Mouse (Mus musculus) urinary bladder, postnatal 10 days (tissue): ENCODE results near the gene Patj.
"Not testable (repeated sequence)": the region's sequence is repeated elsewhere in the genome, so short reads cannot be mapped to it uniquely, and the experiment has no call there.

Experiments
- DNase-seq: peaks from one replicate; pipeline ENCODE4 v3.0.0; 2022; ENCODE audit warnings: low spot score

Patj gene

GRCm38 (mm10) chr4:98577275-98577674 is 181.7 kb downstream of the Patj start:
- no peak for DNase-seq

DNA sequence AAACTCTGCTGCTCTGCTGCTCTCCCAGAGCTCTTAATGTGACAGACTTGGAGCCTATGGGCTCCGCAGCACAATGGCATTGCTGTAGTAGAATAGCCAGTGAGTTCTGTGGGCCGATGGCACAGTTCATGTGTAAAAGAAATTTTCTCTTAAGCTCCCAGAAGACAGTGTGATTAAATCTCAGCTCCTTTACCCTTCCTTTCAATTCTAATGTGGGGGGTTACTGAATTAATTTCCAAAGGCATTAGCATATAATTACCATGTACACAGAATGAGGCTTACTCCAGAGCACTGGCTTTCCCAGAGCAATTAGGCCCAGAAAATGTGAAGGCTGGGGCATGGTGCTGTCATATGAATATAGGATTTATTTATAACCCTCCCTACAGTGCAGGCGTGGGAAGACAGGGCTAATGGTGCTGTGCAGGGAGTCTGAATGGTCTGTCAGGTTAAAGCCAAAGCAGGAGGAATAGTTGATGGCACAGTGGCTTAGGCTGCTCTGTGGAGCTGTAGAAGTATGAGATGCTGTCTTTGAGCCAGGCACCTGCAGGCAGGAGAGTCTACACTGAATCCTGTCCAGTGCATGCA is 182.5 kb downstream of the Patj start:
- no peak for DNase-seq

GRCm38 (mm10) chr4:98581456-98581855 is 185.9 kb downstream of the Patj start:
- DNase-seq = no peak

DNA sequence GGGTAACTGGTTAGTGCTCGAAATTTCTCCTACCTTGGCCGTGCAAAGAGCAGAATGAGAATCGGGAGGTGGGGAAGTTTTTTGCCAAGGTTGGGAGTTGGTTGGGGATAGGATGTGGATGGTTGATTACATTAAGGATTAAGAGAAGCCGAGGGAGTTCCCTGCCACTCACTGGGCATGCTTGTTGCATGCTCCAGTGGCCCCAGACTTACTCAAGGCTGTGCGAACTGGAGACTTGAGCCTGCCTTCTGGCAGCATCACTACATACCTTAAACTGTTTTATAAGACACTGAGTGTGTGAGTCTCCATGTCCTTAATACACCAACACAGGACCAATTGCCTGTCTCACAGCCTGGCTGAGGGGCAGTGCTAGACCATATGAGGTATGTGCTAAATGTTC is 188.4 kb downstream of the Patj start:
- no peak for DNase-seq

DNA sequence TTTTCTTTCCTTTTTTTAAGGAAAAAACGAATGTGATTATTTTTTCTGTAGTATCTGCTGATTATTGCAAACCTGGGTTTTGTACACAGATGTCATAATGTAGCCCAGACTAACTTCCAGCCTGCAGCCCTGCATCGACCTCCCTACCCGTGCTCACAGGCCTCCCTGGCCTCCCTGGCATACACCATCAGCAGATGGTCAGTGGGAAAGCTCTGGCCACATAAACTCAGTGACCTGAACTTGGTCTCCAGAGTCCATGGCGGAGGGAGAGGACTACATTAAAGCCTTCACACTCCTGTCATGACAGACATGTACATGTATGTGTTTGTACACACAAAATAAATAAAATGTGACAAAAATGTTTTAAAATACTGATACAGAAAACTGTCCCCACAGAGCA is 190.7 kb downstream of the Patj start:
- DNase-seq = no peak

DNA sequence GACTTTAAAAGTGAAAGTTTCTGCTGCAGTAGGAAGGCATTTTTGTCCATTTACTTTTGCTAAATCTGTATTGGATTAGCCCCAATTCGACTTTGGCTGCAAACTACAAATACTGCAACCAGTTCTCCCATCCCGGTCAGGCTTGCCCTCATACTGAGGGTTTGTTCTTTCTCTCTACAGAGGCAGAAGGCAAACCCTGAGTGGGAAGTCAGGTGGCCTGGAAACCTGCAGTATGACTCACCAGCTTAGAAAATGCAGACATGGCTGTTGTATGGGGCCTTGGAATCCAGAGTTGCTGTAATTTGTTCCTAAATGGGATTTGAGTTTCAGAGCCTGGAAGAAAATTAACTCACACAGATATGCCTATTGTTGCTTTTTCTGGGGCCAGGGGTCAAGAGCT is 192.1 kb downstream of the Patj start:
- no peak for DNase-seq

DNA sequence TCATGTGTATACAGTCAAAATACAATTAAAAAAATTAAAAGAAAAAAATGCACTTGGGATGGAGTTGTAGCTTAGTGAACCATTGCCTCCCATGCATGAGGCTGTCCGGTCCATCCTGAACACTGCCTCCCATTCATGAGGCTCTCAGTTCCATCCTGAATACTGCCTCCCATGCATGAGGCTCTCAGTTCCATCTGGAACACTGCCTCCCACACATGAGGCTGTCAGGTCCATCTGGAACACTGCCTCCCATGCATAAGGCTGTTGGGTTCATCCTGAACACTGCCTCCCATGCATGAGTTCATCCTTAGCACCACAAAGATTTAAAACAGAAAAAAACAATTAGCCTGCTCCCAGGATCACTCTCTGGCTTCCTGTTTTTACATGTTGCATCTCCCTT is 198.4 kb downstream of the Patj start:
- no peak for DNase-seq

- no peak for DNase-seq
These were observed 203.0 kb downstream of the Patj start for GRCm38 (mm10) chr4:98598546-98598971.

DNA sequence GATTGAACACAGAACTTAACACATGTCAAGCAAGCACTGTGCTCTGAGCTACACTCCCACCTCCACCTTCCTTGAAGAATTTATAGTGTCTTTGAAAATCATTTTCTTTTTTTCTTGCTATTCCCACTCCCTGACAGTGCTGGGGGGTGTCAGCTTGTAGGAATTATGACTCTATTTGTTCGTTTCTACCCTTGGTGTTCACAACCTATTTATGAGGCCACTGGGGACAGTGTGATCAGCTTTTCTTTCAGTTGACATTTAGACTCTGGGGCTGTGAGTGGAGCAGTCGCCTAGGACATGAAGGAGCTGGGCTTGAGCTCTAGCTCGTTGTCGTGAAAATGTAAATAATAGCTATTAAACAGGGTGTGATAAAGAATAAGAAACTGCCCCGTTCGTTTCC is 203.8 kb downstream of the Patj start:
- DNase-seq = no peak

GRCm38 (mm10) chr4:98603131-98603530 is 207.5 kb downstream of the Patj start:
- no peak for DNase-seq

DNA sequence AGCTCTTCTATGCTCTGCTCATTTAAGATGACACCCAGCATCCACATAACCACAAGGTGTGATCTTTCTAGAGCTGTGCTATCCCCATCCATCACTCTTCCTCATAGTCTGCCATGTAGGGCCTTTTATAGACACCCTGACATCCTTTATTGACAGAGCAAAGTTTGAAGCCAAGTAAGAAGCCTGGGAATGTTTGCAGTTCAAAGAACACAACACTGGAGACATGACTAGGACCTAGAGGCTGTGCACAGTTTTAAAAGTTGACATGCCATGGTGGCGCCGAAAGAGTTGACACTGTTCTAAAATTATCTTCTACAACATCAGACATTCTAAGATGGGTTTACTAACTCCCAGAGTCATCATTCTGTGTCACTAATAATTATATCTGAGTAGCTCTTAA is 214.9 kb downstream of the Patj start:
- DNase-seq = no peak

DNA sequence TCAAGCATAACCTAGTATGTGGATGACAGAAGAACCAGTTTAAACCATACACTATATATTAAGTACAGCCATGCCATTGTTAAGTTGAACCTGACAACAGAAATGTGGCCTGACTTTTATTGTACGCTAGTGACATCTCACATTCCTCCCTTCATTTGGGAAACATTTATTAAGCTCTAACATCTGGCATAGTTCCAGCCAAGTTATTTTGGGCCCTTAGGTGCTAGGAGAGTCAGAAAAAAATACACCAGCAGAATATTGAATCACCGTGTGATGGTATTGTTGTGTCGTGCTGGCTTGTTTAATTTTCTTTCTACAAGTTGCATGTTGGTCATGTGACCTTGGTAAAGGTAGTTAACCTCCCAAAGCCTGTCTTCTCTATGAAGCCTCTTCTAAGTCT is 218.8 kb downstream of the Patj start:
- no peak for DNase-seq

GRCm38 (mm10) chr4:98619199-98619598 is 223.6 kb downstream of the Patj start:
- DNase-seq = no peak

DNA sequence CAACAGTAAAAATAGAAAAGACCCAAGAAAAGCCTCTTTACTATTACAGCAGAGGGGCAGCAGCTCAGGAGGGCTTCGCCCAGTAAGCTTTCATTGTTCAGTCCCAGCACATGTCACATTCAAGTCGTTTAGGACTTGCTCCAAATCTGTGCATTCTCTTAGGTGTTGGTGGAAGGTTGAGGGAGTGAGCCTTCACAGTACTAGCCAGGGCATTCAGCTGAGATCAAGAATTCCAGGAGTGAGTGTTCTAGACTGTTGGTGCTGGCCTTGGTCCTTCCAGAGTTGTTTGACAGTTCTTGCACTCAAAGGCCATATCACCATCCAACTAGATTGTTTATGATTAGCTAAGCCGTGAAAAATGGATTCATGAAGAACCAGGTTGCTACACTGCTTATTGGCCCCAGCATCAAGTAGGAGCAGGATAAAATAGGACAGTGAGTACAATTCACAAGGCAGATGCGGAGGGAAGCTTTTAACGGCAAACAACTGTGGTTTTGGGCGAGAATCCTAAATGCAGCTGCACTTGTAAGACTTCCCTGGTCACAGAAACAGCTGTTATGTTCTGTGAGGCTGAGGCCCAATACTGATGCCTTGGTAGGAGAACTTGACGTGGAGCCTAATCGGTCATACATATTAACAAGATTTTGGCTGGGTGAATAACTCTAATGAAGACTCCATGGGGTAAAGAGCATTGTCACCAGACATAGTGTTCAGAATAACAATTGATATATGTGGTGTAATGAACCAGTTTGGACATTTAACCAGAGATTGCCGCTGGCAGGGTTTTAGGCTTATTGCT is 225.6 kb downstream of the Patj start:
- no peak for DNase-seq

DNA sequence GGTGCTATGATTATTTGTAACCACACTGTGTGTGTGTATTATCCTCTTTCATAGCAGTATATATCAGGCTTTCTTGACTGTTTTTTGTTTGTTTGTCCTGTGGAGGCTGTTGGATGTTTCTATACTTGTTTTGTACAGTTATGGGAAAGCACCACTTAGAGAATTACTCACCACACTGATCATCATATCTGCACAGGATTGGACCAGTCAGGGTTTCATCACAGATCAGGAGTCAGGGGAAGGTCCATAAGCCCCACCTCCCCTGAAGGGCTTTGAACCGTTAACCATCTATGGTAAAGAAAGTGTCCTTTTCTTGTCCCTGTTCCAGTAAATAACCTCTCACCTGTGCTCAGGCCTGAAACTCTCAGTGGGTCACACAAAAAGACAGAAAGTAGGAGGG is 226.6 kb downstream of the Patj start:
- DNase-seq = no peak

DNA sequence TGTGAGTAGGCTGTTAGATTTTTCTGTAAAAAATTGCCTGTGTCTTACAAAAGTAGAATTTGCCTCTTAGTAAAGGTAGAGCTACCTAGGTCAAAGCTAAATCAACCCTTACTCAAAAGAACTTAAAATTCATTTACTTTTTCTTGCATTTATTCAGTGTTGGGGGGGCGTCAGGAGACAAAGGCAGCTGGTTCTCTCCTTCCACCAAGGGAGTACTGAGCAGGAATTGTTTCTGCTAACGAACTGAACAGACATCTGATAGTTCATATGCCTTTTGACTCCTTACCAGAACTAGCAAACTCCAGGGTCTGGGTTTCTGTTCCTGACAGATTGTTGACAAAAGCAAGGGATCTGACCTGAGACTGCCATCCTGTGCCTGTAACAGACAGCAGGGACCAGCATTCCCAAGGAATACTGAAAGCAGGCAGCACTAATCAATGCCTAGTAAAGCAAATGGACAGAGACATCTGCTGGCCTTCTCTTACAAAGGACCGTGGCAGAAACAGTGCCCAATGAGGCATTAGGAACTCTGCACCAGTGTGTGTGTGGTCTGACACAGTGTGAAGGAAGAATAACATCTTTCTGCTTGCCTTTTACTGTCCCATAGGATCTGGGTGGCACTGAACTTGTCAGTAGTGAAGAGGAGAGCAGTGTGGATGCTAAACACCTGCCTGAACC is 227.6 kb downstream of the Patj start:
- no peak for DNase-seq

- no peak for DNase-seq
These were observed 232.7 kb downstream of the Patj start for GRCm38 (mm10) chr4:98628286-98628685.

DNA sequence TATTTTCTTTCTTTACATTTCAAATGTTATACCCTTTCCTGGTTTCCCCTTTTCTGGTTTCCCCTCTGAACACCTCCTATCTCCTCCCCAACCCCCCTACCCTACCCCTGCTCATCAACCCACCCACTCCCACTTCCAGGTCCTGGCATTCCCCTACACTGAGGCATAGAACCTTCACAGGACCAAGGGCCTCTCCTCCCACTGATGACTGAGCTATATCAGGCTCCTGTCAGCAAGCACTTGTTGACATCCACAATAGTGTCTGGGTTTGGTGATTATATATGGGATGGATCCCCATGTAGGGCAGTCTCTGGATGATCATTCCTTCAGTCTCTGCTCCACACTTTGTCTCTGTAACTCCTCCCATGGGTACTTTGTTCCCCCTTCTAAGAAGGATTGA is 233.6 kb downstream of the Patj start:
- not testable (repeated sequence) for DNase-seq

DNA sequence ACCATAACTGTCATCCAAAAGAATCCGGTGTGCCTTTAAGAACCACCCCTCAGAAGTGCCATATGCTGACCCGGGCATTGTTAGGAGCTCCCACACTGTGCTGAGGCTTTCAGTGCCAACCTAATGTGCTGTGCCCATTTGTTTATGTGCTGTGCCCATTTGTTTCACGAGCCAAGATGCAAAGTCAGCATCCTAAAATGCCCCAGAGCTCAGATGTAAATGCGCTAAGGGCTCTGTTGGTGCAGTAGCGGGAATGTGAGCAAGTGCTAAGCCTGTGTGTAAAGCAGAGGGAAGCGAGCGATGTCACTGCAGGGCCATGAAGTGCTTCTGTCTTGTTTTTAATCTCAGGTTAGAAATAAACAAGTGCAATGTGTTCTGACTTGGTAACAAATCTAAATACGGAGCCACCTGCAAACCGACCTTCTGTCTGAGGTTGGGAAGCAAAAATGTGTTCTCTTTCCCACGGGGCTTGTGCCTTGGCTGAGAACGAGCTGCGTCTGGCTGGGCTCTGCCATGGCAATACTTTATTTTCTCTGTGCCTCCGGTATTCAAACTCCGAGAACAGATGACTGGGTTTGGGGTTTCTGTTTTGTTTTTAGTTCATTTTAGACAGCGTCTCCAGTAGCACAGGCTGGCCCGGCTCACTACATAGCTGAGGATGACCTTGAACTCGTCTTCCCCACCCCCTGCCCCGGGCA is 239.7 kb downstream of the Patj start:
- no peak for DNase-seq

DNA sequence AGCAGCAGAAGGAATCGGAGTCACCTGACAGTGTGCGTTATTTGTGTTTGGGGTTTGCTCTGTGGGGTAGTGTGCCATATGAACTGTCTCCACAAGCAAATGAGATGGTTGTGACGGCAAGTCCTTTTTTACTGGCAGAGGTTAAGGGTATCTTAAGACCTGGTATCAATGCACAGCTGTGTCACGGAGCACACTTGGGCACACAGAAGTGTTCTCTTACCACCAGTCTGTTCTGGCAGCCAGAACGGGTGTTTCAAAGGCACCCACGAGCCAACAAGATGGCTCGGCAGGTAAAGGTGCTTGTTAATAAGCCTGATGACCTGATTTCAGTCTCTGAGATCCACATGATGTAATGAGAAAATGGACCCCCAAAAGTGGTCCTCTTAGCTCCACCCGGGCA is 243.1 kb downstream of the Patj start:
- no peak for DNase-seq

DNA sequence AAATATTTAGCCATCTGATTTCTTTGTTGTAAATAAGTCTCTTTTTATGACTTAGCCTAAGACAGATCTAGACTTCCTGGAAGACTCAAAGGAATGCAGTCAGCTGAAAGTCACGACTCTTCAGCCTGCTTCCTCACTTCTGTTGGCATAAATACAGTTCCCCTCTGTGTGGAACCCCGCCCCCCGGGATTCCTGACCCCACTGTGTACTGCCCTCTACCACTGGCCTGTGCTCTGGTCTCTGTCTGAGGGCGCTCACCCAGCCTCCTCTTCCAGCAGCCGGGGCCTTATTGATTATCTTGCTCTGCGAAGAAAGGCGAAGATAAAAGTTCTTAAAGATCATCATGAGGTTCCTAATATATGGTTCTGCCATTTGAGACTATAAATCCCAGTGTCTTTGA is 258.1 kb downstream of the Patj start:
- no peak for DNase-seq

- no peak for DNase-seq
These were observed 258.8 kb downstream of the Patj start for GRCm38 (mm10) chr4:98654419-98654821.

- no peak for DNase-seq
These were observed 261.2 kb downstream of the Patj start for GRCm38 (mm10) chr4:98656759-98657158.
